Mouse (Mus musculus): ENCODE data around the gene Gtf2f2. TPM values are rescaled to one million over a fixed set of nuclear protein-coding genes. Genes with fewer than 3 reads are reported as not detected.

Gene Gtf2f2
- polyA plus RNA-seq, 1 experiment from 2014 or later: 49.6 TPM

DNA sequence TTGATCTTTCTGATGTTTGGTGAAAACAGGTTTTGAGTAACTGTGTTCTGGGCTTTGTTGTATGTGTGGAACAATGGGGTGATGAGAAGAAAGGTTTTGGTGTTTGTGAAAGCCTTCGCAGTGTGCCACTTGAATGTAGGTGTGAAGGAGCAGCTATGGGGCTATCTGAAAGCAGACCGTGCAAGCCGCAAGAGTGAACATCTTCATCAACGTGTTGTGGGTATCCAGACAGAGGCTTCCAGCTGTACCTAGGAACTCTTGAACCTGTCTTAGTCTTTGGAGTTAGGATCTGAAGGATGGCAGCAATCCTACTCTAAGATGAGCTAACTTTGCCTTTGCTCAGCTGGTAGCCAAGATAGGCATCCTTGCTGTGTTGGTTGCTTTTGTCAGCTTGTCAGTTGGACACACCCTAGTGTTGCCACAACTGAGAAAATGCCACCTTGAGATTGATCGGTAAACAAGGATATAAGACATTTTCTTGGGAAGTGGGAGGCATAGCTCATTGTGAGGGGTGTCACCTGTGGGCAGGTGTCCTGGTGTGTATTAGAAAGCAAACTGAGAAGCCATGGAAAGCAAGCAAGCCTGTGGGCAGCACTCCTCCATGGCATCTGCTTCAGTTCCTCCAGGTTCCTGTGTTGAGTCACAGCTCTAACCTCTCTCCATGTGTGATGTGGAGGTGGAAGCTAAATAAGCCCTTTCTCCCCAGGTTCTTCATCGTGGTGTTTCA lies 160.7 kb downstream of the Gtf2f2 start:
- 84% methylated on average over 6 of the region's 6 CpGs for WGBS
- peaks cover 40% of the 10 kb centered on the region for H3K36me3 ChIP-seq (ENCODE audit: control insufficient read depth, insufficient read depth)

DNA sequence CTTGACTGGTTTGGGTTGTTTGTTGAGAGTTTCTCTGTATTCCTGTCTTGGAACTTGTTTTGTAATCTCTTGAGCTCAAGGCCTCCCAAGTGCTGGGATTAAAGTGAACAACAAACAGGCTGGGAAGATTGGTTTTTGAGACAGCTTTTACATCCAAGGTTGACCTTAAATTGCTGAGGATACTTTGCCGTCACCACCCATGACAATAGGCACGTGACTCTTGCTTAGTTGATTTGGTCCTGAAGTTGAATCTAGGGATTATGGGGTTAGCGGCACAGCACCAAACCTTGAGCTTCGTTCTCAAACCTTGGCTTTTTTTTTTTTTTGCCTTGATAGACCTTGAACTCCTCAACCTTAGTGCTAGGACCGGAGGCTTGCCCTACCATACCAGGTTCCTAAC lies 161.4 kb downstream of the Gtf2f2 start:
- 81% methylated on average over 5 of the region's 5 CpGs for whole genome bisulfite sequencing
- H3K4me1 ChIP-seq (replicated peaks; ENCODE audit: control insufficient read depth, insufficient read depth, low read length): peaks cover 19% of the 10 kb centered on the region
- H3K27me3 ChIP-seq (replicated peaks; ENCODE audit: control insufficient read depth, insufficient read depth, low read length): no peaks in the 10 kb centered on the region
- no peak overlapping the region for H3K9ac ChIP-seq (replicated peaks; ENCODE audit: low read depth, low read length)
- H3K27ac ChIP-seq (ENCODE audit: low read length): no peak overlapping the region
- H3K36me3 ChIP-seq (ENCODE audit: control insufficient read depth, insufficient read depth): peaks cover 40% of the 10 kb centered on the region
- no peak for ATAC-seq
- H3K4me2 ChIP-seq (ENCODE audit: low read length): no peak overlapping the region
- no peak overlapping the region for H3K4me3 ChIP-seq (replicated peaks; ENCODE audit: low read length)
- no peaks in the 10 kb centered on the region for H3K9me3 ChIP-seq (ENCODE audit: control insufficient read depth, low read length)

More for the DNA sequence above, 160.7 kb downstream of the Gtf2f2 start:
- Histone ChIP-seq H3K27me3 (replicated peaks; ENCODE audit: control insufficient read depth, insufficient read depth, low read length) (no peaks in the 10 kb centered on the region), H3K4me1 (replicated peaks; ENCODE audit: control insufficient read depth, insufficient read depth, low read length) (peaks cover 17% of the 10 kb centered on the region), H3K4me2 (ENCODE audit: low read length) (no peak overlapping the region), H3K9ac (replicated peaks; ENCODE audit: low read depth, low read length) (no peak overlapping the region), H3K27ac (ENCODE audit: low read length) (no peak overlapping the region), H3K4me3 (replicated peaks; ENCODE audit: low read length) (no peak overlapping the region), H3K9me3 (ENCODE audit: control insufficient read depth, low read length) (no peaks in the 10 kb centered on the region)
- no peak for ATAC-seq

DNA sequence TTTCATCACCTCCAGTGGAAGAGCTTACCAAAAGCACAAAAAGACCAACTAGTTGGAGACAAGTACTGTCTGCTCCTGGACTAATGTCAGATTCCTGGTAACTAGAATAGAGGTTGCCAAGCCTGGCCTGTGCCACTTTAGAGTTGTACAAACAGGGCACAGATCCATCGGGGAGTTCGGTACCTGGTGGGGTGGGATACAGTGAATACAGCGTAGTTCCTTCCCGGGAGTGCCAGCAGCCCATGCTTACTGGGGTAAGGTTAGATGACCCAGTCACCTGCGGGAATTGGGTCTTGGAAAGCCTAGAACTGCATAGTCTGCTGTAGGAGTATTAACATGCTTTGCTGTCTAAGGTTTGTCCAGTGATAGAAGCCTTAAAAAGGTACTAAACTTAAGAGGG lies 162.2 kb downstream of the Gtf2f2 start:
- WGBS: 93% methylated on average over 5 of the region's 5 CpGs
- H3K36me3 ChIP-seq (ENCODE audit: control insufficient read depth, insufficient read depth): peaks cover 40% of the 10 kb centered on the region
- no peak overlapping the region for H3K4me2 ChIP-seq (ENCODE audit: low read length)
- ATAC-seq: no peak
- no peak overlapping the region for H3K9ac ChIP-seq (replicated peaks; ENCODE audit: low read depth, low read length)
- H3K27me3 ChIP-seq (replicated peaks; ENCODE audit: control insufficient read depth, insufficient read depth, low read length): no peaks in the 10 kb centered on the region
- H3K27ac ChIP-seq (ENCODE audit: low read length): no peak overlapping the region
- H3K4me1 ChIP-seq (replicated peaks; ENCODE audit: control insufficient read depth, insufficient read depth, low read length): peaks cover 21% of the 10 kb centered on the region
- H3K4me3 ChIP-seq (replicated peaks; ENCODE audit: low read length): no peak overlapping the region
- no peaks in the 10 kb centered on the region for H3K9me3 ChIP-seq (ENCODE audit: control insufficient read depth, low read length)

DNA sequence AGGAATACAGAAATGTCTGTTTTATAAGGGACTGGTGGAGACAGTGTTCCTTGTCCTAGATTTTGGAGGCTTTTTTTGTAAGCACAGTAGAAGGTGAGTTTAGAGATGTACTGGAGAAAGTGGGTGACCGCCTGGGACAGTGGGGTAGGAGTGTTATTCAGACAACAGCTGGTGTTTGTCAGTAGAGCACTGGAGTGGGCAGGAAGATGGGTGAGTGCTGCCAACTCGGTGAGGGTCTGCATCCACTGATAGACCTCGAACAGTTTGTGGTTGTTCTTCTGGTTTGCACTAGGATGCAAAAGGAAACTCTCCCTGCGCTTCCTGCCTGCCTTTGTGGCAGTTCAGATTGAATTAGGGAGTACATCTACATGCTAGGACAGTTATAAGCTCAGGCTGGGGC lies 163.0 kb downstream of the Gtf2f2 start:
- no peak overlapping the region for H3K4me2 ChIP-seq (ENCODE audit: low read length)
- peaks cover 21% of the 10 kb centered on the region for H3K4me1 ChIP-seq (replicated peaks; ENCODE audit: control insufficient read depth, insufficient read depth, low read length)
- ATAC-seq: no peak
- no peaks in the 10 kb centered on the region for H3K9me3 ChIP-seq (ENCODE audit: control insufficient read depth, low read length)
- H3K4me3 ChIP-seq (replicated peaks; ENCODE audit: low read length): no peak overlapping the region
- no peak overlapping the region for H3K9ac ChIP-seq (replicated peaks; ENCODE audit: low read depth, low read length)
- H3K27me3 ChIP-seq (replicated peaks; ENCODE audit: control insufficient read depth, insufficient read depth, low read length): no peaks in the 10 kb centered on the region
- 67% methylated on average over 4 of the region's 4 CpGs for WGBS
- peaks cover 40% of the 10 kb centered on the region for H3K36me3 ChIP-seq (ENCODE audit: control insufficient read depth, insufficient read depth)
- H3K27ac ChIP-seq (ENCODE audit: low read length): no peak overlapping the region

Other genes with a start within 250 kb of the Gtf2f2 start
- gene Slc25a30, start 223.8 kb downstream of the Gtf2f2 start, polyA plus RNA-seq (2015; fragmentation: Nextera tagmentation; extraction: Ambion mirVana): 9.3 and 10.0 TPM in 2 replicates
- 740 and 764 TPM in 2 replicates for gene Tpt1, start 165.8 kb downstream of the Gtf2f2 start, polyA plus RNA-seq (2015; fragmentation: Nextera tagmentation; extraction: Ambion mirVana)
- 9.6 and 11.9 TPM in 2 replicates for gene Kctd4, start 55.9 kb downstream of the Gtf2f2 start, polyA plus RNA-seq (2015; fragmentation: Nextera tagmentation; extraction: Ambion mirVana)
- gene Gpalpp1, start 99.9 kb upstream of the Gtf2f2 start, polyA plus RNA-seq (2015; fragmentation: Nextera tagmentation; extraction: Ambion mirVana): 16.1 and 17.2 TPM in 2 replicates
- gene Nufip1, start 100.0 kb upstream of the Gtf2f2 start, polyA plus RNA-seq (2015; fragmentation: Nextera tagmentation; extraction: Ambion mirVana): 15.4 and 16.5 TPM in 2 replicates